Mouse (Mus musculus) layer of hippocampus, postnatal 25 days (tissue): ENCODE results near the gene Il19. TPM values are rescaled to one million over a fixed set of nuclear protein-coding genes. Genes with fewer than 3 reads are reported as not detected.

Experiments used
- total RNA-seq, 2 experiments: library from RNA; stranded (reverse); gene quantifications; 2 replicates each; pipeline ENCODE4 v1.2.3; 2021

Gene Il19
- total RNA-seq, 2 experiments from 2014 or later = not detected

Other genes with a start within 250 kb of the Il19 start
- gene Gm29427, start 224.3 kb downstream of the Il19 start, total RNA-seq = under 1 TPM in 1 of 2 experiments, not detected in 1; 0.31 TPM
- 10 to 100 TPM; 15.3 to 17.6 TPM for gene Yod1, start 222.8 kb downstream of the Il19 start, total RNA-seq
- 10 to 100 TPM; 38.6 to 53.6 TPM for gene Pfkfb2, start 210.9 kb downstream of the Il19 start, total RNA-seq
- 1 to 10 TPM; 1.7 to 2.2 TPM for gene AA986860, start 208.1 kb downstream of the Il19 start, total RNA-seq
- gene Fcamr, start 139.2 kb downstream of the Il19 start, total RNA-seq = not detected
- gene Pigr, start 113.4 kb downstream of the Il19 start, total RNA-seq = not detected
- gene Fcmr, start 74.4 kb downstream of the Il19 start, total RNA-seq = under 1 TPM in 1 of 2 experiments, not detected in 1; 0.68 TPM
- not detected for gene Il24, start 52.7 kb downstream of the Il19 start, total RNA-seq
- gene Il20, start 28.7 kb downstream of the Il19 start, total RNA-seq = not detected
- gene Il10, start 79.7 kb upstream of the Il19 start, total RNA-seq = not detected
- gene Mapkapk2, start 157.7 kb upstream of the Il19 start, total RNA-seq = 10 to 100 TPM; 26.9 to 31.4 TPM
- gene Dyrk3, start 198.2 kb upstream of the Il19 start, total RNA-seq = 10 to 100 TPM; 15.7 to 17.4 TPM
- 10 to 100 TPM; 37.6 to 39.4 TPM for gene Eif2d, start 213.1 kb upstream of the Il19 start, total RNA-seq